Mouse (Mus musculus): ENCODE data around the gene Rreb1. TPM values are rescaled to one million over a fixed set of nuclear protein-coding genes. Genes with fewer than 3 reads are reported as not detected.

The Rreb1 gene
- polyA plus RNA-seq, 1 experiment from 2014 or later, result 5.3 TPM

DNA sequence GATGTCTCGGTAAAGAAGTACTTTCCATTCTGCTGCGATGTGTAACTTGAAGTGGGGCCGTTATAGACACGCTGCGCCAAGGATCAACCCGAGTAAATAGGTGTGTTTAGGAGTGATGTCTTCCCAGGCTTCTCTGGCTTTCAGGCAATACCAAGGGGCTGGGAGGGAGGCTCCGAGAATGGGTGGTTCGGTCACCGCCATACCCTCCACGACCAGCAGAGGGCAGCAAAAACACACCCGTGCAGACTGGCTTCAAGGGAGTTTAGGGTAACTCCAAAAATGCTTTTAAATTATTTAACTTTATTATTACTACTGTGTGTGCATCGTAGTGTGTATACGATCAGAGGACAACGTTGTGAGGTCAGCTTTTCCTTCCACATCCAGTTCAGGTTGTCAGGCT is 191.1 kb downstream of the Rreb1 start:
- ATAC-seq (ENCODE audit: low FRiP score), result no peak; the same call in 1 of the 2 replicates
- Histone ChIP-seq H3K4me1 (peaks cover 21% of the 10 kb centered on the region), H3K4me2 (no peak overlapping the region), H3K4me3 (replicated peaks) (no peak overlapping the region), H3K9ac (no peak overlapping the region), H3K27me3 (peaks cover 6% of the 10 kb centered on the region), H3K27ac (no peak overlapping the region), H3K36me3 (replicated peaks) (0 out of 2 replicates have a peak, but pooled peaks cover 5% of the 10 kb centered on the region), H3K9me3 (no peaks in the 10 kb centered on the region)
- 13% methylated on average over 14 of the region's 14 CpGs for WGBS

GRCm38 (mm10) chr13:37969988-37970387 is 191.8 kb downstream of the Rreb1 start:
- Histone ChIP-seq H3K36me3 (replicated peaks) (0 out of 2 replicates have a peak, but pooled peaks cover 6% of the 10 kb centered on the region), H3K27me3 (no peaks in the 10 kb centered on the region; the same call in 1 of the 2 replicates), H3K4me1 (peaks cover 14% of the 10 kb centered on the region), H3K9me3 (no peaks in the 10 kb centered on the region), H3K27ac (no peak overlapping the region), H3K4me3 (replicated peaks) (no peak overlapping the region), H3K4me2 (no peak overlapping the region), H3K9ac (no peak overlapping the region)
- ATAC-seq (ENCODE audit: low FRiP score), result no peak
- WGBS, result 81% methylated on average over 8 of the region's 8 CpGs

GRCm38 (mm10) chr13:37970887-37971530 is 192.8 kb downstream of the Rreb1 start:
- H3K9me3 ChIP-seq, result no peaks in the 10 kb centered on the region
- WGBS, result 90% methylated on average over 11 of the region's 11 CpGs
- peaks cover 14% of the 10 kb centered on the region for H3K4me1 ChIP-seq
- ATAC-seq (ENCODE audit: low FRiP score), result no peak
- no peak overlapping the region for H3K4me2 ChIP-seq
- no peak overlapping the region for H3K9ac ChIP-seq
- H3K4me3 ChIP-seq (replicated peaks), result no peak overlapping the region
- H3K27ac ChIP-seq, result no peak overlapping the region
- H3K27me3 ChIP-seq, result no peaks in the 10 kb centered on the region
- peaks cover 12% of the 10 kb centered on the region; the same call in 1 of the 2 replicates for H3K36me3 ChIP-seq (replicated peaks)

DNA sequence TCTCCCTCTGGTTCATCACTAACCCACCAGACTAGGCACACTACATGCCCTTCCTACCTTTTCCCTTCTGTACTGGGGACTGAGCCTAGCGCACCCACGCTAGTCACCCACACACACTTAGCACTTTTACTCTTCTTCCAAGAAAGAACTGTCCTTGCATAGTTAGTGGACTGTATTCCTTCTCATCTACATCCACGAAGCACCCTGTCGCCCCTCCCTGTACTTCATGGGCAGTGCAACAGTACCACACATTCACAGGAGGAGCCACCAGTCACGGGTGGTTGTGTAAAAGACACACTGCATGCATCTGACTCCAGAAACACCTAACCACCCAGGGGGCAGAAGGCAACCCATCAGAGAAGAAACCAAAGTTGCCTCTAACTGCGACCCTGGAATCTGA is 195.8 kb downstream of the Rreb1 start:
- no peak overlapping the region for H3K4me2 ChIP-seq
- peaks cover 38% of the 10 kb centered on the region for H3K36me3 ChIP-seq (replicated peaks)
- no peaks in the 10 kb centered on the region for H3K9me3 ChIP-seq
- H3K4me1 ChIP-seq, result no peaks in the 10 kb centered on the region
- no peak overlapping the region for H3K4me3 ChIP-seq (replicated peaks)
- H3K27me3 ChIP-seq, result no peaks in the 10 kb centered on the region
- no peak for ATAC-seq (ENCODE audit: low FRiP score)
- no peak overlapping the region for H3K27ac ChIP-seq
- no peak overlapping the region for H3K9ac ChIP-seq
- 84% methylated on average over 6 of the region's 6 CpGs for WGBS

- no peak for ATAC-seq (ENCODE audit: low FRiP score)
- Histone ChIP-seq H3K27ac (no peak overlapping the region), H3K9ac (no peak overlapping the region), H3K36me3 (replicated peaks) (peaks cover 44% of the 10 kb centered on the region), H3K4me2 (no peak overlapping the region), H3K4me3 (replicated peaks) (no peak overlapping the region), H3K27me3 (no peaks in the 10 kb centered on the region), H3K4me1 (no peaks in the 10 kb centered on the region), H3K9me3 (no peaks in the 10 kb centered on the region)
- 89% methylated on average over 5 of the region's 5 CpGs for WGBS
Observed at GRCm38 (mm10) chr13:37974731-37975130, 196.5 kb downstream of the Rreb1 start.

GRCm38 (mm10) chr13:37979506-37979905 is 201.3 kb downstream of the Rreb1 start:
- Histone ChIP-seq H3K9ac (no peak overlapping the region), H3K36me3 (replicated peaks) (peaks cover 81% of the 10 kb centered on the region), H3K4me1 (no peaks in the 10 kb centered on the region), H3K27ac (no peak overlapping the region), H3K4me3 (replicated peaks) (no peak overlapping the region), H3K27me3 (no peaks in the 10 kb centered on the region), H3K9me3 (no peaks in the 10 kb centered on the region), H3K4me2 (no peak overlapping the region)
- ATAC-seq (ENCODE audit: low FRiP score), result no peak
- 94% methylated on average over 12 of the region's 12 CpGs for WGBS

DNA sequence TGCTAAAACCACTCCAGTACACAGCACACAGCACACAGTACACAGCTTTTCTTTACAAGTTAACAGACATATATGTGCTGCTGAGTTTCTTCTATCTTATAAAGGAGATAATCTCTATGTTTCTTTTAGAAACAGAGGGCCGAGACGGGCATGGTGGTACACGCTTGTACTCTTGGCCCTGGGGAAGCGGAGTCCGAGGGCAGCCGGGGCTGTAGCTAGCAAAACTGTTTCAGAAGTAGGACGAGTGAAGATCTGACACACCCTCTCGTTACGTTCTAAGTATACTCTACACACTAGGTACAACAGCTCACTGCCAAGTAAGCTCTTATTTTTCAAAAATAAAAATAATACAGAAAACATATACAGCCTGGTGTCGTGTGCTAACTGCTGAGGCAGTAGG is 202.1 kb downstream of the Rreb1 start:
- 94% methylated on average over 10 of the region's 10 CpGs for WGBS
- no peaks in the 10 kb centered on the region for H3K4me1 ChIP-seq
- H3K4me3 ChIP-seq (replicated peaks), result no peak overlapping the region
- H3K9ac ChIP-seq, result no peak overlapping the region
- H3K27me3 ChIP-seq, result no peaks in the 10 kb centered on the region
- H3K4me2 ChIP-seq, result no peak overlapping the region
- no peaks in the 10 kb centered on the region for H3K9me3 ChIP-seq
- peaks cover 83% of the 10 kb centered on the region for H3K36me3 ChIP-seq (replicated peaks)
- no peak for ATAC-seq (ENCODE audit: low FRiP score)
- no peak overlapping the region for H3K27ac ChIP-seq

DNA sequence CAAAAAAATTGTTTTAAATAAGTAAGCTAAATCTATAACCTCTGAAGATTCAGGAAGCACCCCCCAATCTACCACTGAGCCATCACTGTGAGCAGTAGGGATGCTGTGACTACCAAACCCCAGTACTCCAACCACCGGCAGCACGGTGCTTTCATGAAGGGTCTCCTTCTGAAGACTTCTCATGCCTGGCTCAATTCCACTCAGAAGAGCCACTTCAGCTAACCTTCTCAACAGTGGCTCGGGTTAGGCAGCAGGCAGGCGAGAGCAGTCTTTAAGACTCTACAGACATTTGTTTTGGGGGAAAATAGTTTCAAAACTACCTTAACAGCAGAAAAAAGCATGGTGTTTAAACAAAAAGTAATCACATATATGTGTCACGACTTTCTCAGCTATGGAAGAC is 202.9 kb downstream of the Rreb1 start:
- H3K27me3 ChIP-seq, result no peaks in the 10 kb centered on the region
- no peak for ATAC-seq (ENCODE audit: low FRiP score)
- WGBS, result 92% methylated on average over 5 of the region's 5 CpGs
- H3K9ac ChIP-seq, result no peak overlapping the region
- no peaks in the 10 kb centered on the region for H3K9me3 ChIP-seq
- H3K36me3 ChIP-seq (replicated peaks), result peaks cover 86% of the 10 kb centered on the region
- no peak overlapping the region for H3K4me3 ChIP-seq (replicated peaks)
- no peak overlapping the region for H3K4me2 ChIP-seq
- H3K4me1 ChIP-seq, result no peaks in the 10 kb centered on the region
- H3K27ac ChIP-seq, result no peak overlapping the region

- Histone ChIP-seq H3K36me3 (replicated peaks) (peaks cover 93% of the 10 kb centered on the region), H3K9ac (no peak overlapping the region), H3K4me3 (replicated peaks) (no peak overlapping the region), H3K9me3 (no peaks in the 10 kb centered on the region), H3K4me2 (no peak overlapping the region), H3K4me1 (no peaks in the 10 kb centered on the region), H3K27ac (no peak overlapping the region), H3K27me3 (no peaks in the 10 kb centered on the region)
- ATAC-seq (ENCODE audit: low FRiP score), result no peak
- 81% methylated on average over 10 of the region's 10 CpGs for WGBS
Observed at GRCm38 (mm10) chr13:37986166-37986565, 208.0 kb downstream of the Rreb1 start.

GRCm38 (mm10) chr13:37989701-37990100 is 211.5 kb downstream of the Rreb1 start:
- Histone ChIP-seq H3K27me3 (no peaks in the 10 kb centered on the region), H3K27ac (no peak overlapping the region), H3K9ac (no peak overlapping the region), H3K9me3 (no peaks in the 10 kb centered on the region), H3K4me1 (peaks cover 8% of the 10 kb centered on the region), H3K4me2 (no peak overlapping the region), H3K4me3 (replicated peaks) (no peak overlapping the region), H3K36me3 (replicated peaks) (peaks cover 66% of the 10 kb centered on the region)
- WGBS, result 93% methylated on average over 8 of the region's 8 CpGs
- no peak for ATAC-seq (ENCODE audit: low FRiP score)

- peak overlapping the region; percentile 73 for H3K4me2 ChIP-seq
- H3K9me3 ChIP-seq, result no peaks in the 10 kb centered on the region
- H3K27ac ChIP-seq, result no peak overlapping the region
- ATAC-seq (ENCODE audit: low FRiP score), result no peak
- peaks cover 38% of the 10 kb centered on the region for H3K36me3 ChIP-seq (replicated peaks)
- H3K4me1 ChIP-seq, result peaks cover 8% of the 10 kb centered on the region
- peak overlapping the region; percentile 95 for H3K9ac ChIP-seq
- peak overlapping the region; percentile 96 for H3K4me3 ChIP-seq (replicated peaks)
- no peaks in the 10 kb centered on the region for H3K27me3 ChIP-seq
- WGBS, result 19% methylated on average over 10 of the region's 10 CpGs
Observed at GRCm38 (mm10) chr13:37992638-37993371, 214.6 kb downstream of the Rreb1 start.

DNA sequence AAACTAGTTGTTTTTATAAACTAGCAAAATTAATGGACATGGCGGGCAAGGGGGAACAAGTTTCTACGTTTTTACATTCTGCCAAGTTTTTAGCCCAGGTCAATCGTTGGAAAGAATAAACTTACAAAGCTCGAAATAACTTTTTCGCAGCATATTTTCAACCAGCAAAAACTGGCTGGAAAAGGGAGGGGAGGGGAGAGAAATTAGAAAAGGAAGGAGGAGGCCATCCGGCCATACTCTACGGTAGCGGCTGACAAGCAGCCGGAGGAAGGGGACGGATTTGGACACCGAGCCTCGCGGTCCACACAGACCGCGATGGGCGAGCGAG is 215.1 kb downstream of the Rreb1 start:
- H3K27ac ChIP-seq, result peak overlapping the region; percentile 94
- no peak for ATAC-seq (ENCODE audit: low FRiP score)

More for the DNA sequence above, 215.1 kb downstream of the Rreb1 start:
- H3K4me3 ChIP-seq (replicated peaks), result peak overlapping the region; percentile 96
- 1% methylated on average over 17 of the region's 17 CpGs for WGBS
- H3K9me3 ChIP-seq, result no peaks in the 10 kb centered on the region
- peaks cover 33% of the 10 kb centered on the region for H3K36me3 ChIP-seq (replicated peaks)
- peak overlapping the region; percentile 73 for H3K4me2 ChIP-seq
- H3K9ac ChIP-seq, result peak overlapping the region; percentile 95
- peaks cover 8% of the 10 kb centered on the region for H3K4me1 ChIP-seq
- H3K27me3 ChIP-seq, result 0 out of 2 replicates have a peak, but pooled peaks cover 1% of the 10 kb centered on the region

All from forebrain, embryonic 12.5 days (tissue).